Mouse (Mus musculus) gastrocnemius, adult 2 months (tissue): ENCODE data around the gene Nhsl2. TPM values are rescaled to one million over a fixed set of nuclear protein-coding genes. Genes with fewer than 3 reads are reported as not detected.

Source experiments
- DNase-seq: peaks from one replicate; pipeline ENCODE4 v3.0.0; 2022
- H3K27ac ChIP-seq: fragments of 200-600 bp; 2 replicates; pipeline ENCODE4 v1.8.1; 2022; ENCODE audit warnings: mild to moderate bottlenecking
- H3K4me3 ChIP-seq: fragments of 200-600 bp; 2 replicates; pipeline ENCODE4 v1.8.1; 2022; ENCODE audit warnings: mild to moderate bottlenecking, moderate library complexity
- CTCF ChIP-seq: fragments of 200-600 bp; IDR thresholded peaks from 2 replicates; pipeline ENCODE4 v1.8.1; 2022; ENCODE audit warnings: antibody characterized with exemption, mild to moderate bottlenecking, moderate library complexity
- intact Hi-C: fragments of 180-260 bp; cut with DNase I; formaldehyde crosslinking; loops from one replicate; pipeline ENCODE4 v1.15.1; 2025
- total RNA-seq, 2 experiments: library from RNA; stranded (reverse); gene quantifications; 2 replicates each; pipeline ENCODE4 v1.2.3; 2021

The Nhsl2 gene
- total RNA-seq, 2 experiments from 2014 or later: 1.4 to 2.4 TPM

DNA sequence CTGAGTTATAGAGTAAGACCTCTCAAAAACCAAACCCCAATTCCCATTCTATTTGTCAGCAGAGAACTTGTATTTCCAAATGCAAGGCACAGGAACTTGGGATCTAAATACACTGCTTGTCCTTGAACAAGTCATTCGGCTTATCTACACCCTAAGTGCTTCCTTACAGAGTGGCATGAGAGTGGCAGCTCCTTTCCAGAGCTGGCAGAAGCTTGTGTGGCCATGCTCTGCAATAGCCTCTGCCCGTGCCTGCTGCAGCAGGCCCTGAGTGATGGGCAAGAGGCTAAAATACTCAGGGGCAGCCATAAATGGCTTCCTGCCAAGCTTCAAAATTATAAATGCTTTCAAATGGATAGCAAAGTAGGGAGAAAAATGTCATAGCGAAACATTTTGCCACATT lies 123.8 kb downstream of the Nhsl2 start:
- Histone ChIP-seq H3K4me3 (no peak overlapping the region), H3K27ac (no peak overlapping the region)
- no peak for TF ChIP-seq CTCF
- no peak for DNase-seq
- intact Hi-C loops: no loop called here

DNA sequence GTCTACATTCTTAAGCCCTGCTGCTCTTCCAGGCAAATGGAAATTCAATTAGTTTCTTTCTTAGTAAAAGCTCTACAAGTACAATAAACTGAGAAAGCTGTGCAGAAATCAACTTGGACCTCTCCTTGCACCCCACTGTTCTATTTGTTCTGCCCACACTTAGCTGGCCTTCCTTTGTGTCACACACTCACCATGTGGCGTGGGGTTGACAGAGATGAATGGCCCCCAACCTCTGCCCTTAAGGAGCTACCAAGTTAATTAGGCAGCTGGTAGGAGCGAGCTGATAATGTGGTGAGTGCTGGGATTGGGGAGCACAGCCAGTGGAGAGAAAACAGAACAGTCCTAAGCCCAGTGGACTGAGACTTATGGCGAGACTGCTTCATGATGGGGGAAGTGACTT lies 127.7 kb downstream of the Nhsl2 start:
- no peak for DNase-seq
- Histone ChIP-seq H3K27ac (no peak overlapping the region), H3K4me3 (no peak overlapping the region)
- intact Hi-C loops: no loop called here
- TF ChIP-seq CTCF: no peak

DNA sequence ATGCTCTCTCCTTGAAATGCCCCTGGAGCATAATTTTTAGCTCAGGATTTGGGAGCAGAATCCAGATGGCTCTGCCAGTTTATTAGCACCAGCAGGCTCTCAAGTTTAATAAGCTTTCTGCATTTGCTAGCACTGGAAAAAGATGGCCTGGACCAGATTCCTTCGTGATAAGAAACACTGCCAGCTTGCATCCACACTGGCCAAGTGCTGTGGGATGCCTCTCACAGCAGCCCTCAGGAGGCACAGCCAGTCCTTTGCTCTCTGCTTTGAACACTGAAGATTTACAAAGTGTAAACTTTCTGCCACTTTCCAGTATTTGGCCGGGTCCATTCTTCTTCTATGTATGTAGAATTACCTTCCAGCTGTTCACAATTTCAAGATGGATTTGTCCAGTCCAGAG lies 129.7 kb downstream of the Nhsl2 start:
- TF ChIP-seq CTCF: no peak
- intact Hi-C loops: no loop called here
- no peak for DNase-seq
- H3K4me3 ChIP-seq: no peak overlapping the region
- no peak overlapping the region for H3K27ac ChIP-seq

DNA sequence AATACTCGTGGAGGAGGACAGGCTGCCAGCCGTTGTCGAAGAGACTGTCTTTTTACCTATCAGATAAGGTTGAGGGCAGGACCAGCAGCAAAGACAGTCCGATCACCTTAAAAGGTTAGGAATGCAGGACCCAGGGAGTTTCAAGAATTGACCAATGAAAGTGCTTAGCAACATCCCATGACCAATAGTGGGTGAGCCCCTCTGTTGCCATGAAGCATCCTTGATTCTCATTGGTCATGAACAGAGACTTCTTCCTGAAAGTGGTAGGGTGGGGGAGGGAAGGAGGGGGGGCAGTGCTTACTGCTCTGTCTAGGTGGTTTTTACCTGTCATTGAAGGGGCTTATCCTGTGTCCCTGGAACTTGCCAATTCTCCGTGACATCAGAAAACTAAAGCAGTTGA lies 130.1 kb downstream of the Nhsl2 start:
- TF ChIP-seq CTCF: no peak
- Histone ChIP-seq H3K4me3 (no peak overlapping the region), H3K27ac (no peak overlapping the region)
- DNase-seq: no peak
- intact Hi-C loops: no loop called here

DNA sequence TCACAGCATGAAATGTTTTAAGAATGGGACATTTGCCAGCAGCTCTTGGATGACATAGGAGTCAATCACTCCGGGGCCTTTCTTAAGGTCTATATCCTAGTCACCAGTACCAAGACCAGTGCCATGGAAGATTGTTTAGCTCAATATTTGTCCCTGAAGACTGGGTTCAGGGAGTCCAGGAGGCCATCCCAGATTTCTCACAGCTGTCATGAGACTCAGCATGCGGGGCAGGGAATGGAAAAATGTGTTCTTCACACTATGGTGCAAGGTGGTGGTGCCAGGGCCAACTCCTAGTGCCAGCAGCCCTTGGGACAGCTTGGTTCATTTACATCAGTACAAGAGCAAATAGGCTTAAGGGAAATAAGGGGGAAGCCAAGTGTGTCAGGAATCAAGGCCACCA lies 131.4 kb downstream of the Nhsl2 start:
- no peak overlapping the region for H3K27ac ChIP-seq
- no peak overlapping the region for H3K4me3 ChIP-seq
- no peak for DNase-seq
- TF ChIP-seq CTCF: no peak
- intact Hi-C loops: loop anchor here (5.0 kb wide), 1 partner anchor 87 kb away; no protein-coding TSS in a partner anchor

DNA sequence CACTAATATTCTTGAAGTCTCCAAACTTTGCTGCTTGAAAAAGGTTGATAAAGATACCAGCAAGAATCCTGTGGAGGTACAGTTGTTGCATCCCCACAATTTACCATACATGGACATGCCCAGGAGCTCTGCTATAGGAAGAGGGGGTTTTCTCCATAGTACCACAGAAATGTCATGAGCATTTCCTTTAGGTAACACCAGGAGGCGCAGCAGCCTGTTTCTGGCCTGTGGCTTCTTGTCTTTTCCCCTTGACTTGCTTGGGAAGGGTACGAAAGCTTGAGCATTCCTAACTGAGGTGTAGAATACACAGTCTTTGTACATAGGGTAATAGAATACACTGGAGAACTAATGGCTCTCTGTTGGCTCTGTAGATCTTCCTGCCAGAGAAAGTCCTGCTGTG lies 132.3 kb downstream of the Nhsl2 start:
- TF ChIP-seq CTCF: peak; percentile 55
- intact Hi-C loops: loop anchor here (5.0 kb wide), 1 partner anchor 86 kb away; no protein-coding TSS in a partner anchor

DNA sequence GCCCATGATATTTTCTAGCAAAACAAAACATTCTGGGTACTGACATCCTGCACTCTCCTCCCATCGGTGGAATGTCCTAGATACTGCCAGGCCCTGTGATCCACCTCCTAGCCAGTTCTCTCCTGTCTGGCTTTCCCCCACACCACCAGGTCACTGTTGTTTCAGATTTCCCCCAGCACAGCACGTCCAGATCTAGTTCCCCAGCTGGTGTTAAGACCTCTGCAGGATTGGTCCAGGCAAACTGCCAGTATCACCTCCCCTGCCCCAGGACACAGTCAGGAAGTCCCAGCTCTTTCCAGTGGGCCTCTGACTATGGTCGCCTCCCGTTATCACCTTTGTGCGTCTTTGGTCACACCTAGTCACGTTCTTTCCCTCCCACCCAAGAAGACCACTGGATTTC lies 134.5 kb downstream of the Nhsl2 start:
- intact Hi-C loops: loop anchor here (5.0 kb wide), 1 partner anchor 84 kb away; no protein-coding TSS in a partner anchor
- DNase-seq: peak; percentile 42
- H3K27ac ChIP-seq: 0 out of 2 replicates have a peak overlapping the region, but pooled peaks have one; percentile 43
- TF ChIP-seq CTCF: no peak
- H3K4me3 ChIP-seq: no peak overlapping the region

More for the DNA sequence above, 132.3 kb downstream of the Nhsl2 start:
- H3K27ac ChIP-seq: no peak overlapping the region
- no peak overlapping the region for H3K4me3 ChIP-seq
- no peak for DNase-seq

DNA sequence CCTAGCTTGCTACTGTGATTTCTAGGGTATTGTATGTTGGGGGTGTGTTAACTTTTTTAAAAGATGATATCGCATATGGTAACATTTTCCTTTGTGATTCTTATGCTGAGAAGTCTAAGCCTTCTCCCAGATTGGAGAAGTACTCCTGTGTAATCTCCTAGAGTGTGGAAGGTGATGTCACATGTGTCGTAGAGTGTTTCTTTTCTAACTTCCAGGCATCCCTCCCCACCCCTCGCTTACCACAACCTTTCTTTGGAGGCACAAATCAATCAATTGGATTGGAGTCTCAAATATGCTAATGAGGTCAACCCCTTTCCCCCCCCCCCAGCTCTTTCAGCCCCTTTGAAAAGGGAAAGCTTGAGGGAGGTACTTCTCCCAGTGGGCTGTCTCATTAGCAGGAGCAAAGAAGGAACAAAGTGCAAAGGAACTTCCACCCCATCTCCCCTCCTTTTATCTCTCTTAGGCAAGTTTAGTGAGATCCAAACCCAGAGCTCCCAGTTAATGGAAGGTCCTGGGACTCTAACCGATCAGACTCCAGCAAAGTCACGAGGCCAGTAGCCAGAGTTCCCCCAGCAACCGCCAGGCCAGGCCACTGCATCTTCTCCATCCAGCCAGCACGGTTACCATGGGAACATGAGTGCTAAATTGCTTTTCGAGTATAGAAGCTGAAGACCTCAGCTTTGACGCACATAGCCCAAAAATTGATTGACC lies 137.6 kb downstream of the Nhsl2 start:
- no peak for TF ChIP-seq CTCF
- no peak overlapping the region for H3K4me3 ChIP-seq
- no peak overlapping the region for H3K27ac ChIP-seq
- no peak for DNase-seq
- intact Hi-C loops: no loop called here

DNA sequence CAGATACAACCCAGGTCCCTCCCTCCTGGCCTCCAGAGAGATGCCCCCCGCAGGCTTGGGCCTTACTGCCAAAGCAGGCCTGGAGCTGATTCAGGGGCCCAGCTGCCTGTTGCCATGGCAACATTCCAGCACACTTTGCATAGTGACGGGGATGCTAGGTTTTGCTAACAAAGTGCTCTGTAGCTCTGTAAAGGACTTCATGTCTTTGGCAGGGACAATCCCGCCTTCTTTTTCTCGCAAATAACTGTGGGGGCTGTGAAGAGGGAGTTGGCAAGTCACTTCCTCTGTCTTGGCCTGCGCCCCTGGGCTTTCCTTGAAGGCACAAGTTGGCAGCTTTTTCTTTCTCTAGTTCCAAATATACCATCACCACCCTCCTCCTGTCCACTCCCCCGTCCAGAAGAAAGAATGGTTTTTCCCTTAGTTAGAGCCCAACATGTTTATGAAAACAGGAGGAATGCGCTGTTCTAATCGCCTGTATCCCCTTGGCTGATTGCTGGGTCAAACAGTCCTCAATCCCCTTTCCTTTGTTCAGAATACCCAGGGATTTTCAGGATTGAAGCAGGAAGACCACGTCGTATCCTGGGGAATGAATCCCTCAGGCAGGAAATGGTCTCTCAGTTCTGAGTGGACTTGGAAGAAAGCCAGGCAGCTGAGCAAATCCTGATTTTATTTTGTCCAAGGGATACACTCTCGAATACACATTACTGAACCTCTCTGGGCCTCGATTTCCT lies 144.8 kb downstream of the Nhsl2 start:
- TF ChIP-seq CTCF: no peak
- intact Hi-C loops: no loop called here
- peak; percentile 48 for DNase-seq

DNA sequence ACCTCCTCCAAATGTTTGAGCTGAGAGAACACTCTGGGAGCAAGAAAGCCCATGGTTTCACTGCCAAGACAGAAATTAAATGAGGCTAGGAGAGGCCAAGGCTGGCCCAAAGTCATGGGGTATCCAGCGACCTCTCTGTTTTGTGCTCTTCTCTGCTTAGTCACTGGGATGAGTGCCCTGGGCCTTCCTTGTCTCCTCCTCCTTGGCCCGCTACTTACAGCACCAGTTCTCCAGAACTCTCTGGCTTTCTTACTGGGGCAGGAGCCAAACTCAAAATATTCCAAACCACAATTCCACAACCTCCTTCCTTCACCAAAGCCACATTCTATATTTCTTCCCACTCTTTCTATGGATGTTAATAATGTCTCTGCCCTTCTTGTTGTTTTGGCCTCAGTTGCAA lies 147.5 kb downstream of the Nhsl2 start:
- H3K27ac ChIP-seq: no peak overlapping the region

More for the DNA sequence above, 144.8 kb downstream of the Nhsl2 start:
- H3K4me3 ChIP-seq: no peak overlapping the region
- H3K27ac ChIP-seq: peak overlapping the region; percentile 46; the same call in 1 of the 2 replicates

DNA sequence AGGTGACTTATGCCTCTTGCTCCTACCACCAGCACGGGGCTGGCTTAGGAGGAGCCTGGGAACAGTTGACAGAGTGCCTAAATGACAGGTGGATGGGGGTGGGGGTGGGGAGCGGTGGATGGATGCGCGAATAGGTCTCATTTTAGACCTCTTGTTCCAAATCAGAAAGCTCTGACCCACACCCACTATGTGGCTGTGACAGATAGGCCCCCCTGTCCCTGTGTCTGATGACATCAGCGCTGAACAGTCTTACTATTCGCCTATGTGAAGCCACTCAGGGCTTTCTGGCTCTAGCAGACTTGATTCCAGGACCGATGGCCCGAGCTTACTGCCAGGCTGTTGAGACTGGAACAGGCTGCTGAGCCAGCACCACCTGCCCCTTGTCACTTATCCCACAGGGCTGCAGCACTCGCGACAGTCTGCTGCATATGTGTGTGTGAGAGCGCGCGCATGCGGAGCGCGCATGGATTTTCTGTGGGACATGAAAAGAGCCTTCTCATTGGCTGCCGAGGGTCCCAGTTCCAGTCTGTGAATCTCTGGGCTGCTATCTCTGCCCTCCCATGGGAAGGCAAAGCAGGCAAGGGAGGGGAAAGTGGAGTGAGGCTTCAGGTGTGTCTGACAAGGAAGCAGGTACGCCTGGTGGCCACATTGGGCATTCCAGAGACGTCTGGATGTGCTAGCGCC lies 154.6 kb downstream of the Nhsl2 start:
- Histone ChIP-seq H3K4me3 (peak overlapping the region; percentile 30), H3K27ac (no peak overlapping the region)
- intact Hi-C loops: no loop called here
- peak; percentile 33 for DNase-seq
- no peak for TF ChIP-seq CTCF

More for the DNA sequence above, 147.5 kb downstream of the Nhsl2 start:
- H3K4me3 ChIP-seq: no peak overlapping the region
- DNase-seq: peak; percentile 37
- TF ChIP-seq CTCF: no peak
- intact Hi-C loops: no loop called here

DNA sequence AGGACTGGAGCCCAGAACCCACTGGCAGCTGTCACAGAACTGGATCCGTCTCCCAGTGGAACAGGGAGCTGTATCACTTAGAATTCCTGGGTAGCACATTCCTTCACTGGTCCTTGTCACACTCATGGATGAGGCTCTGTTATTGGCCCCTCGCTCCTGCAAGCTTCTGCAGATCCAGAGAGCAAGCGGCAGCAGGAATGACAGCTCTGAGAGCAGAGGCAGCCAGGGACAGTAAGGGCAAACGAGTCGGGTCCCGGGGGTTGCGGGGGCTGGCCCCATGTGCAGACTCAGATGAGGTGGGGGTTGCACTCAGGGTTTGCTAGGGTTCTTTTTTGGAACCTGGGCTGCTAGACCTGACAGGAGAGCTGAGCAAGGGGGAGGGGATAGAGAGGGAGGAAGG lies 155.2 kb downstream of the Nhsl2 start:
- Histone ChIP-seq H3K27ac (no peak overlapping the region), H3K4me3 (peak overlapping the region; percentile 30)
- TF ChIP-seq CTCF: no peak
- DNase-seq: no peak
- intact Hi-C loops: no loop called here

DNA sequence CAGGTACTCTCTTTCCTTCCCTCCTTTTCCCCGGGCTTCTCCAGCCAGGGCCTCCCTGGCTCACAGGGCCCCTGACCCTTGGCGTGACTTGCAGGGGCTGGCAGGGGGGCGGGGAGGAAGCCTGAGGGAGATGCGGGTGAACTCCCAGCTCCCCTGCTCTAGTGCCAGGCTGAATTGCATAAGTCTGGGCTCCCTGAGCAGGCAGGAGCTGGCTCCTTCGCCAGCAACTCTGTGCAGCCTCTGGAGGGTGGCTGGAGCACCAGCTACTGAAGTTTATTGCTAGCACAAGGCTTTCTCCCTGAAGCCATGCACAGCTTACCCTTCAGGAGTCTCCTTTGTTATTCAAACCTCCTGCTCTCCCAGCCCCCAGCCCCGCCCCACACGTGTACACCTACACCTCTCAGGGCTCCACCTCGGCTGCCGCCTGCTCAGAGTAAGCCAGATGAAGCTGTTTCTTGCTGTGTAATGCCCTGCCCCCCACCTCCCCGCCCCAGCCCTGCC lies 156.0 kb downstream of the Nhsl2 start:
- intact Hi-C loops: no loop called here
- Histone ChIP-seq H3K27ac (no peak overlapping the region), H3K4me3 (no peak overlapping the region)
- peak; percentile 28 for DNase-seq
- no peak for TF ChIP-seq CTCF
